Mouse (Mus musculus) lung, postnatal 0 days (tissue): ENCODE data around the gene Ralgps2.

Experiments
- CTCF ChIP-seq: IDR thresholded peaks from 2 replicates; pipeline ENCODE4 v1.5.1; 2016; ENCODE audit warnings: antibody characterized with exemption, mild to moderate bottlenecking
- EP300 ChIP-seq: IDR thresholded peaks from 2 replicates; pipeline ENCODE4 v1.6.1; 2016; ENCODE audit warnings: antibody characterized with exemption, mild to moderate bottlenecking, control low read depth

- TF ChIP-seq CTCF (no peak), EP300 (no peak)
Observed at GRCm38 (mm10) chr1:156870028-156870427, 69.4 kb downstream of the Ralgps2 start.
